Mouse (Mus musculus) stomach, embryonic 15.5 days (tissue): Measurements from ENCODE around the gene Ldlrap1. TPM values are rescaled to one million over a fixed set of nuclear protein-coding genes. Genes with fewer than 3 reads are reported as not detected.
A peak's percentile ranks its signal among the peaks of the same experiment; 100 is the strongest.
"Not testable (repeated sequence)": the region's sequence is repeated elsewhere in the genome, so short reads cannot be mapped to it uniquely, and the experiment has no call there.

Source experiments
- ATAC-seq: fragments of 200-750 bp; cut with Nextera tagmentation; 2 replicates; pipeline ENCODE4 v1.8.0; 2017; ENCODE audit warnings: low read depth, moderate number of reproducible peaks, moderate TSS enrichment; ENCODE audit not compliant: insufficient read depth, low FRiP score
- H3K27ac ChIP-seq: fragments of 300-500 bp; sonication (generic); 2 replicates; pipeline ENCODE4 v1.5.1; 2015; ENCODE audit warnings: mild to moderate bottlenecking, inconsistent platforms
- H3K27me3 ChIP-seq: fragments of 300-500 bp; sonication (generic); replicated peaks from 2 replicates; pipeline ENCODE4 v1.6.1; 2015; ENCODE audit warnings: inconsistent platforms
- H3K36me3 ChIP-seq: fragments of 300-500 bp; sonication (generic); 2 replicates; pipeline ENCODE4 v1.6.1; 2015; ENCODE audit warnings: inconsistent platforms
- H3K4me1 ChIP-seq: fragments of 300-500 bp; sonication (generic); 2 replicates; pipeline ENCODE4 v1.6.1; 2015; ENCODE audit warnings: inconsistent platforms
- H3K4me2 ChIP-seq: fragments of 300-500 bp; sonication (generic); 2 replicates; pipeline ENCODE4 v1.6.1; 2015; ENCODE audit warnings: mild to moderate bottlenecking, inconsistent platforms
- H3K4me3 ChIP-seq: fragments of 300-500 bp; sonication (generic); replicated peaks from 2 replicates; pipeline ENCODE4 v1.5.1; 2015; ENCODE audit warnings: inconsistent platforms
- H3K9ac ChIP-seq: fragments of 300-500 bp; sonication (generic); 2 replicates; pipeline ENCODE4 v1.6.1; 2015; ENCODE audit warnings: inconsistent platforms
- H3K9me3 ChIP-seq: fragments of 300-500 bp; sonication (generic); 2 replicates; pipeline ENCODE4 v1.6.1; 2016; ENCODE audit warnings: inconsistent platforms
- WGBS: fragments of 180-500 bp; shearing (Covaris S2); methylation state at CpG from one replicate; pipeline ENCODE4 v1.1.7; 2015; 5-methylcytosine and 5-hydroxymethylcytosine counted together
- polyA plus RNA-seq: library from polyadenylated mRNA; unstranded; fragments of >200 nt; fragmentation: Nextera tagmentation; extraction: Ambion mirVana; gene quantifications from 2 replicates; pipeline ENCODE4 v1.2.1, GENCODE M21; 2015

The Ldlrap1 gene
- polyA plus RNA-seq, 1 experiment from 2014 or later: 20.8 TPM

- Histone ChIP-seq H3K27ac (no peak overlapping the region), H3K36me3 (no peaks in the 10 kb centered on the region), H3K4me3 (no peak overlapping the region), H3K9ac (no peak overlapping the region), H3K9me3 (no peaks in the 10 kb centered on the region), H3K4me1 (no peaks in the 10 kb centered on the region), H3K4me2 (no peak overlapping the region), H3K27me3 (no peaks in the 10 kb centered on the region)
- 23% methylated on average over 7 of the region's 7 CpGs for WGBS
- ATAC-seq: no peak
Measured at GRCm38 (mm10) chr4:134796581-134797361, 28.9 kb upstream of the Ldlrap1 start.

DNA sequence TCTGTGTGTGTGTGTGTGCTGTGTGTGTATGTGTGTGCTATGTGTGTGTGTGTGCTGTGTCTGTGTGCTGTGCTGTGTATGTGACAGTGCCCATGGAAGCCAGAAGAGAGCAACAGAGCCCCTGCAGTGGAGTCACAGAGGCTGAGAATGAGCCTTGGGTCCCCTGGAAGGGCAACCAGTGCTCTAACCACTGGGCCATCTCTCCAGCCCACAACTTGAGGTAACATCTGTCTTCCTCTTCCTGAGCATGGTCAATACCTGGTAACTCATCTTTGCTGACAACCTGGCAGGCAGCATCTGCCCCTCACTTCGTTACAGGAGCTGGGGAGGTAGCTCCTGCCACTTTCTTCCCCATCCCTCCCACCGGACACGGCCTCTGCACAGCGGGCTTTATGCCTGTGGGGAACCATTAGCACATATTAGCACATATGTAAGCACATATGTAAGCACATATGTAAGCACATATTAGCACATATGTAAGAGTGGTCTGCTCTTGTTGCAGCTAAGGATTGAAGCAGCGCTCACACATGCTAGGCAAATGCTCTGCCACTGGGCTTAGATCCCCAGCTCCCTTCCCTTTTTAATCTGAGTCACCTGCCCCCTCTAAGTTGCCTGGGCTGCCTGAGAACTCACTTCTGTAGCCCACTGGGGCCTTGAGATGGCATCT, 28.1 kb upstream of the Ldlrap1 start:
- no peak overlapping the region for H3K9ac ChIP-seq
- H3K4me3 ChIP-seq: no peak overlapping the region
- WGBS: 77% methylated on average over 5 of the region's 5 CpGs
- no peaks in the 10 kb centered on the region for H3K9me3 ChIP-seq
- no peaks in the 10 kb centered on the region for H3K27me3 ChIP-seq
- ATAC-seq: no peak
- no peaks in the 10 kb centered on the region for H3K4me1 ChIP-seq
- H3K36me3 ChIP-seq: no peaks in the 10 kb centered on the region
- no peak overlapping the region for H3K27ac ChIP-seq
- H3K4me2 ChIP-seq: no peak overlapping the region

GRCm38 (mm10) chr4:134794959-134795358, 27.1 kb upstream of the Ldlrap1 start:
- H3K9me3 ChIP-seq, H3K36me3 ChIP-seq, H3K9ac ChIP-seq, H3K4me1 ChIP-seq, H3K27ac ChIP-seq, H3K4me3 ChIP-seq, ATAC-seq, H3K27me3 ChIP-seq, H3K4me2 ChIP-seq: not testable (repeated sequence)

- no peak for ATAC-seq
- H3K9me3 ChIP-seq: no peaks in the 10 kb centered on the region
- WGBS: 47% methylated on average over 10 of the region's 10 CpGs
- no peaks in the 10 kb centered on the region for H3K27me3 ChIP-seq
- H3K36me3 ChIP-seq: no peaks in the 10 kb centered on the region
- no peak overlapping the region for H3K4me3 ChIP-seq
- H3K4me1 ChIP-seq: no peaks in the 10 kb centered on the region
- H3K9ac ChIP-seq: no peak overlapping the region
- no peak overlapping the region for H3K4me2 ChIP-seq
- no peak overlapping the region for H3K27ac ChIP-seq
Measured at GRCm38 (mm10) chr4:134793213-134793956, 25.6 kb upstream of the Ldlrap1 start.

- Histone ChIP-seq H3K4me1 (no peaks in the 10 kb centered on the region), H3K27me3 (no peaks in the 10 kb centered on the region), H3K27ac (no peak overlapping the region), H3K9ac (no peak overlapping the region), H3K4me3 (no peak overlapping the region), H3K4me2 (no peak overlapping the region), H3K36me3 (no peaks in the 10 kb centered on the region), H3K9me3 (no peaks in the 10 kb centered on the region)
- 51% methylated on average over 6 of the region's 6 CpGs for WGBS
- no peak for ATAC-seq
Measured at GRCm38 (mm10) chr4:134791731-134792130, 23.9 kb upstream of the Ldlrap1 start.

DNA sequence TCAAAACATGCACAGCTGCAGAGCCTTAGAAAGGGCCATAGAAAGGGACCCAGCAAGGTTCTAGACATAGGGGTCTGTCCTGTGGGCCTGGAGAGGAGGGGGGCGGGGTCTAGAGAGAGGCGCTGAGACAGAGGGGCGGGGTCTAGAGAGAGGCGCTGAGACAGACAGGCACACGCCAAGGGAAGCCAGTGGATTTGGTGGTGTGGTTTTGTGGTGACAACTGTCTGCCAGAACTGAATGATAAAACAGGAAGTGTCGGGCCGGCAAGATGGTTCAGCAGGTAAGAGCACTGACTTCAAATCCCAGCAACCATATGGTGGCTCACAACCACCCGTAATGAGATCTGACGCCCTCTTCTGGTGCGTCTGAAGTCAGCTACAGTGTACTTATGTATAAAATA, 19.1 kb upstream of the Ldlrap1 start:
- H3K36me3 ChIP-seq: no peaks in the 10 kb centered on the region
- no peaks in the 10 kb centered on the region for H3K9me3 ChIP-seq
- ATAC-seq: no peak
- no peak overlapping the region for H3K4me3 ChIP-seq
- H3K4me1 ChIP-seq: no peaks in the 10 kb centered on the region
- no peak overlapping the region for H3K27ac ChIP-seq
- H3K4me2 ChIP-seq: no peak overlapping the region
- no peaks in the 10 kb centered on the region for H3K27me3 ChIP-seq
- no peak overlapping the region for H3K9ac ChIP-seq
- 40% methylated on average over 10 of the region's 10 CpGs for WGBS

- H3K9ac ChIP-seq: no peak overlapping the region
- no peak for ATAC-seq
- H3K4me2 ChIP-seq: no peak overlapping the region
- 0 out of 2 replicates have a peak, but pooled peaks cover under 1% of the 10 kb centered on the region for H3K4me1 ChIP-seq
- H3K27me3 ChIP-seq: no peaks in the 10 kb centered on the region
- no peaks in the 10 kb centered on the region for H3K36me3 ChIP-seq
- no peak overlapping the region for H3K27ac ChIP-seq
- WGBS: 45% methylated on average over 5 of the region's 5 CpGs
- no peak overlapping the region for H3K4me3 ChIP-seq
- no peaks in the 10 kb centered on the region for H3K9me3 ChIP-seq
Measured at GRCm38 (mm10) chr4:134784701-134785100, 16.9 kb upstream of the Ldlrap1 start.

- Histone ChIP-seq H3K27me3 (no peaks in the 10 kb centered on the region), H3K4me1 (peaks cover 19% of the 10 kb centered on the region; the same call in 1 of the 2 replicates), H3K4me3 (no peak overlapping the region), H3K9ac (no peak overlapping the region), H3K27ac (no peak overlapping the region), H3K4me2 (no peak overlapping the region), H3K36me3 (no peaks in the 10 kb centered on the region), H3K9me3 (no peaks in the 10 kb centered on the region)
- peak; percentile 41; the same call in 1 of the 2 replicates for ATAC-seq
- WGBS: 43% methylated on average over 14 of the region's 14 CpGs
Measured at GRCm38 (mm10) chr4:134779136-134779934, 11.5 kb upstream of the Ldlrap1 start.

- Histone ChIP-seq H3K4me2 (no peak overlapping the region), H3K4me3 (no peak overlapping the region), H3K9ac (no peak overlapping the region), H3K36me3 (no peaks in the 10 kb centered on the region), H3K4me1 (peaks cover 19% of the 10 kb centered on the region; the same call in 1 of the 2 replicates), H3K27ac (no peak overlapping the region), H3K27me3 (no peaks in the 10 kb centered on the region), H3K9me3 (no peaks in the 10 kb centered on the region)
- no peak for ATAC-seq
- WGBS: 43% methylated on average over 7 of the region's 7 CpGs
Measured at GRCm38 (mm10) chr4:134776246-134776645, 8.4 kb upstream of the Ldlrap1 start.

- no peaks in the 10 kb centered on the region for H3K36me3 ChIP-seq
- ATAC-seq: no peak
- H3K9ac ChIP-seq: no peak overlapping the region
- 38% methylated on average over 13 of the region's 14 CpGs for whole genome bisulfite sequencing
- no peak overlapping the region for H3K4me3 ChIP-seq
- no peak overlapping the region; the same call in 1 of the 2 replicates for H3K27ac ChIP-seq
- H3K27me3 ChIP-seq: no peaks in the 10 kb centered on the region
- no peaks in the 10 kb centered on the region for H3K9me3 ChIP-seq
- H3K4me1 ChIP-seq: peaks cover 19% of the 10 kb centered on the region; the same call in 1 of the 2 replicates
- no peak overlapping the region for H3K4me2 ChIP-seq
Measured at GRCm38 (mm10) chr4:134775234-134775944, 7.6 kb upstream of the Ldlrap1 start.

DNA sequence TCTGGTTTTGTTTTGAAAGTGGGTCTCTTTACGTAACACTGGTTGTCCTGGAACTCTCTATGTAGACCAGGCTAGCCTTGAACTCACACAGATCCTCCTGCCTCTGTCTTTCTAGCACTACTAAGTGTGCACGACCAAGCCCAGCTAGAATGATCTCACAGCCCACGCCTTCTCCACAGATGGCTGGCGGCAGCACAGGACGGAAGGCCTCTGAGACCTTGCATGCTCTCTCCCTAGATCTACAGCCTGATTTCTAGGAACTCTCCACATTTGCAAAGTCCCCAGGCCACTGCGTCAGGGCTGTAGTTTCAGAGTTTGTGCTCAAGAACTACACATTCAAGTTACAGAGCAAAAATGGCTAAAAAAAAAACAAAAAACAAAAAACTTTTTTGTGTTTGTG, 6.3 kb upstream of the Ldlrap1 start:
- no peak for ATAC-seq
- Histone ChIP-seq H3K9me3 (no peaks in the 10 kb centered on the region), H3K4me2 (no peak overlapping the region), H3K9ac (no peak overlapping the region), H3K4me3 (no peak overlapping the region), H3K4me1 (peaks cover 13% of the 10 kb centered on the region; the same call in 1 of the 2 replicates), H3K27me3 (no peaks in the 10 kb centered on the region), H3K27ac (no peak overlapping the region), H3K36me3 (no peaks in the 10 kb centered on the region)
- WGBS: 69% methylated on average over 6 of the region's 6 CpGs
